Mouse (Mus musculus) heart, adult 2 months (tissue): ENCODE measurements at regions not wholly inside any gene's neighbourhood (a gene's known extent, or its start where the extent isn't known, plus 50 kb on each side); places are given as distances from the start of the nearest gene placed in this dataset.

Experiments used
- DNase-seq, 2 experiments: peaks; one replicate each; pipeline ENCODE4 v3.0.0; 2021
- H3K27ac ChIP-seq: fragments of 200-600 bp; 2 replicates; pipeline ENCODE4 v1.8.1; 2022
- H3K27me3 ChIP-seq: fragments of 200-500 bp; 2 replicates; pipeline ENCODE4 v1.6.1; 2012; ENCODE audit warnings: mild to moderate bottlenecking, low read length, inconsistent platforms, mixed read lengths; ENCODE audit not compliant: control insufficient read depth, insufficient read depth
- H3K36me3 ChIP-seq: fragments of 200-500 bp; 2 replicates; pipeline ENCODE4 v1.6.1; 2012; ENCODE audit warnings: low read length, inconsistent platforms; ENCODE audit not compliant: control insufficient read depth, insufficient read depth
- H3K4me1 ChIP-seq: fragments of 200-500 bp; 2 replicates; pipeline ENCODE4 v1.6.1; 2011; ENCODE audit warnings: low read length; ENCODE audit not compliant: control insufficient read depth, insufficient read depth
- H3K4me3 ChIP-seq: fragments of 200-600 bp; 2 replicates; pipeline ENCODE4 v1.8.1; 2022
- H3K79me2 ChIP-seq: fragments of 200-500 bp; replicated peaks from 2 replicates; pipeline ENCODE4 v1.6.1; 2012; ENCODE audit warnings: mild to moderate bottlenecking, inconsistent platforms, low read length, moderate library complexity, mixed read lengths; ENCODE audit not compliant: control insufficient read depth, insufficient read depth
- H3K9ac ChIP-seq: fragments of 200-500 bp; 2 replicates; pipeline ENCODE4 v1.6.1; 2012; ENCODE audit warnings: low read depth, mild to moderate bottlenecking, control low read depth, inconsistent platforms, low read length, mixed read lengths
- CTCF ChIP-seq: fragments of 200-600 bp; IDR thresholded peaks from 2 replicates; pipeline ENCODE4 v1.8.1; 2022; ENCODE audit warnings: antibody characterized with exemption, mild to moderate bottlenecking, moderate library complexity
- EP300 ChIP-seq: fragments of 200-500 bp; IDR thresholded peaks from 2 replicates; pipeline ENCODE4 v1.6.1; 2011; ENCODE audit warnings: low read depth, low read length, control low read depth; ENCODE audit not compliant: insufficient read depth
- POLR2A ChIP-seq: fragments of 200-500 bp; IDR thresholded peaks from 2 replicates; pipeline ENCODE4 v1.6.1; 2011; ENCODE audit warnings: mild to moderate bottlenecking, low read depth, low read length, control low read depth; ENCODE audit not compliant: insufficient read depth
- WGBS: fragments of 180-500 bp; shearing (Covaris S2); methylation state at CpG from one replicate; pipeline ENCODE4 v1.1.7; 2018; 5-methylcytosine and 5-hydroxymethylcytosine counted together
- intact Hi-C: fragments of 180-260 bp; cut with DNase I; formaldehyde crosslinking; loops from one replicate; pipeline ENCODE4 v1.15.1; 2025

- DNase-seq: no peak
- TF ChIP-seq EP300: no peak
- no peak overlapping the region for H3K9ac ChIP-seq
Measured at GRCm38 (mm10) chr12:62881202-62881601, 1358.3 kb downstream of the Lrfn5 start.

GRCm38 (mm10) chr12:62892851-62893632 lies 1370.1 kb downstream of the Lrfn5 start:
- 67% methylated on average over 9 of the region's 9 CpGs for WGBS
- Histone ChIP-seq H3K4me3 (no peak overlapping the region), H3K27ac (no peak overlapping the region), H3K9ac (no peak overlapping the region), H3K4me1 (no peaks in the 10 kb centered on the region), H3K27me3 (no peaks in the 10 kb centered on the region), H3K79me2 (no peaks in the 10 kb centered on the region), H3K36me3 (no peaks in the 10 kb centered on the region)
- DNase-seq: no peak
- intact Hi-C loops: no loop called here
- TF ChIP-seq CTCF: peak; percentile 41
- no peak for TF ChIP-seq POLR2A
- TF ChIP-seq EP300: no peak

More at GRCm38 (mm10) chr12:62881202-62881601, 1358.3 kb downstream of the Lrfn5 start:
- Histone ChIP-seq H3K36me3 (no peaks in the 10 kb centered on the region), H3K79me2 (no peaks in the 10 kb centered on the region), H3K27me3 (no peaks in the 10 kb centered on the region), H3K4me3 (no peak overlapping the region), H3K27ac (no peak overlapping the region), H3K4me1 (no peaks in the 10 kb centered on the region)
- intact Hi-C loops: no loop called here
